Mouse (Mus musculus) stomach, embryonic 14.5 days (tissue): ENCODE results near the gene Cd5l. TPM values are rescaled to one million over a fixed set of nuclear protein-coding genes. Genes with fewer than 3 reads are reported as not detected.

Experiments
- ATAC-seq: fragments of 200-750 bp; cut with Nextera tagmentation; 2 replicates; pipeline ENCODE4 v1.8.0; 2017; ENCODE audit warnings: low read depth, moderate TSS enrichment; ENCODE audit not compliant: insufficient number of reproducible peaks, insufficient read depth, low FRiP score
- H3K27ac ChIP-seq: fragments of 300-500 bp; sonication (generic); 2 replicates; pipeline ENCODE4 v1.5.1; 2014; ENCODE audit warnings: mild to moderate bottlenecking, low read length, moderate library complexity, mixed read lengths
- H3K27me3 ChIP-seq: fragments of 300-500 bp; sonication (generic); 2 replicates; pipeline ENCODE4 v1.6.1; 2014; ENCODE audit warnings: low read length, control low read depth, mixed read lengths; ENCODE audit not compliant: control insufficient read depth, insufficient read depth
- H3K36me3 ChIP-seq: fragments of 300-500 bp; sonication (generic); 2 replicates; pipeline ENCODE4 v1.6.1; 2014; ENCODE audit warnings: mild to moderate bottlenecking, control low read depth, low read length, moderate library complexity, mixed read lengths; ENCODE audit not compliant: control insufficient read depth, insufficient read depth
- H3K4me1 ChIP-seq: fragments of 300-500 bp; sonication (generic); 2 replicates; pipeline ENCODE4 v1.6.1; 2014; ENCODE audit warnings: low read length, control low read depth, mixed read lengths; ENCODE audit not compliant: control insufficient read depth, insufficient read depth
- H3K4me2 ChIP-seq: fragments of 300-500 bp; sonication (generic); replicated peaks from 2 replicates; pipeline ENCODE4 v1.6.1; 2014; ENCODE audit warnings: low read depth, low read length, control low read depth
- H3K4me3 ChIP-seq: fragments of 300-500 bp; sonication (generic); 2 replicates; pipeline ENCODE4 v1.5.1; 2014; ENCODE audit warnings: low read depth, low read length, control low read depth
- H3K9ac ChIP-seq: fragments of 300-500 bp; sonication (generic); replicated peaks from 2 replicates; pipeline ENCODE4 v1.6.1; 2014; ENCODE audit warnings: low read depth, mild to moderate bottlenecking, control low read depth, low read length, moderate library complexity, mixed read lengths
- H3K9me3 ChIP-seq: fragments of 300-500 bp; sonication (generic); 2 replicates; pipeline ENCODE4 v1.6.1; 2016; ENCODE audit warnings: low read depth, low read length, control low read depth; ENCODE audit not compliant: control insufficient read depth
- WGBS: fragments of 180-500 bp; shearing (Covaris S2); extraction: QIAGEN DNeasy Blood & Tissue Kit; methylation state at CpG from one replicate; pipeline ENCODE4 v1.1.7; 2014; 5-methylcytosine and 5-hydroxymethylcytosine counted together
- polyA plus RNA-seq: library from polyadenylated mRNA; unstranded; fragments of >200 nt; fragmentation: Nextera tagmentation; extraction: Ambion mirVana; gene quantifications from 2 replicates; pipeline ENCODE4 v1.2.1, GENCODE M21; 2014

Gene Cd5l
- polyA plus RNA-seq, 1 experiment from 2014 or later: 0.35 TPM

DNA sequence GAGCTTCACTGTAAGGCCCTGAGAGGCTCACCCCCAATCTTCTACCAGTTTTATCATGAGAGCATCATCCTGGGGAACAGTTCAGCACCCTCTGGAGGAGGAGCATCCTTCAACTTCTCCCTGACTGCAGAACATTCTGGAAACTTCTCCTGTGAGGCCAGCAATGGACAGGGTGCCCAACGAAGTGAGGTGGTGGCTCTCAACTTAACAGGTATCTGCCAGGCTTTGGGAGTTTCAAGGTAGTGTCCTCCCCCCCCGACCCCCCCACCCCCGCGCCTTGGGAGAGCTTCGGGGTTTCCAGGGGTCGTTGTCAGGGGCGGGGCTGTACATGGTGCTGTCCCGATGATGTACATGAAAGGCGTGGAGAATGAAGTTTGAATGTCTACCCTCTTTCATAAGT lies 27.4 kb downstream of the Cd5l start:
- H3K36me3 ChIP-seq: no peaks in the 10 kb centered on the region
- H3K27ac ChIP-seq: no peak overlapping the region
- no peak overlapping the region for H3K9ac ChIP-seq
- H3K4me1 ChIP-seq: no peaks in the 10 kb centered on the region
- H3K4me3 ChIP-seq: no peak overlapping the region
- ATAC-seq: no peak
- no peak overlapping the region for H3K4me2 ChIP-seq
- 82% methylated on average over 9 of the region's 9 CpGs for WGBS
- H3K27me3 ChIP-seq: no peaks in the 10 kb centered on the region
- H3K9me3 ChIP-seq: no peaks in the 10 kb centered on the region

- H3K4me2 ChIP-seq: no peak overlapping the region
- WGBS: 45% methylated on average over 1 of the region's 1 CpGs
- no peak overlapping the region for H3K9ac ChIP-seq
- no peak overlapping the region for H3K4me3 ChIP-seq
- H3K36me3 ChIP-seq: no peaks in the 10 kb centered on the region
- H3K9me3 ChIP-seq: no peaks in the 10 kb centered on the region
- ATAC-seq: 0 out of 2 replicates have a peak, but pooled peaks have one; percentile 33
- no peaks in the 10 kb centered on the region for H3K27me3 ChIP-seq
- no peaks in the 10 kb centered on the region for H3K4me1 ChIP-seq
- H3K27ac ChIP-seq: peak overlapping the region; percentile 64; the same call in 1 of the 2 replicates
These were observed 33.3 kb downstream of the Cd5l start for GRCm38 (mm10) chr3:87390935-87391334.

DNA sequence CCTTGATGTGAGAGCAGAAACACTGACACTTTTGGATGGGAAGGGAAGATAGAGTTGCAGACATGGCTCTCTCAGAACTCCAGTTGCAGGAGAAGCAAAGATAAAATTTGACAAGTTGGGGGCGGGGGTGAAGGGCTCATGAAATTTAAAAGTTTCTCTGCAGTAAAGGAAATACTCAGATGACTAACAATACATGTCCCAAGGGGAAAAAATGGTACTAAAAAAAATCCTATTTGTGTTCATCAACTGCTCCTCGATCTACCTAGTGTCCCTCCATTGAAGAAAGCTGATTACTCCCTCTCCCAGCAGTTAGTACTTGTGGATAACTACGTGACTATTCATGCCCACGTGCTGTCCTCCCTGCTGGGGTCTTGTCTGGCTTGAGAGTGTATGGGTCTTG lies 41.1 kb downstream of the Cd5l start:
- Histone ChIP-seq H3K27ac (no peak overlapping the region), H3K4me2 (no peak overlapping the region), H3K4me3 (no peak overlapping the region), H3K9me3 (no peaks in the 10 kb centered on the region), H3K27me3 (no peaks in the 10 kb centered on the region), H3K9ac (no peak overlapping the region), H3K4me1 (no peaks in the 10 kb centered on the region), H3K36me3 (no peaks in the 10 kb centered on the region)
- WGBS: 70% methylated on average over 4 of the region's 4 CpGs
- ATAC-seq: no peak

- Histone ChIP-seq H3K4me2 (no peak overlapping the region), H3K36me3 (no peaks in the 10 kb centered on the region), H3K27me3 (no peaks in the 10 kb centered on the region), H3K4me1 (no peaks in the 10 kb centered on the region), H3K4me3 (no peak overlapping the region), H3K9ac (no peak overlapping the region), H3K27ac (no peak overlapping the region), H3K9me3 (no peaks in the 10 kb centered on the region)
- ATAC-seq: no peak
- WGBS: 85% methylated on average over 4 of the region's 4 CpGs
These were observed 42.2 kb downstream of the Cd5l start for GRCm38 (mm10) chr3:87399906-87400305.

DNA sequence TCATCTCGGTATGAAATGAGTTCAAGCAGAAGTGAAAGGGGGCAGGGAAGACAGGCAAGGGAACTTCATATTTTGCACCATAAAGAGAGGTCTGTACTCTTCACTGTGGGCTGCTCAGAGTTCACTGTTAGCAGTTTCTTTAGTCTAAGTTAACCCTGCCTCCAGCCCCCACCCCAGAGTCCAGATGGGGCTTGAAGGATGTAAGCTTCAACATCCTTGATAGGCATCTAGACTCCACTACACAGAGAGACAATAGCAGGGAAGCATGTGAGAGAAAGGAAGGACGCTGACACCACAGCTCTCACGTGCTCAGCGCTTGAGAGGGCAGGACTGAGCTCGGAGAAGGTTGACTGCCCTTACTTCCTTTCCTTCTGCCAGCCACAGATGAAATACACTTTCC lies 43.6 kb downstream of the Cd5l start:
- Histone ChIP-seq H3K4me2 (no peak overlapping the region), H3K27ac (no peak overlapping the region), H3K9me3 (no peaks in the 10 kb centered on the region), H3K4me1 (no peaks in the 10 kb centered on the region), H3K4me3 (no peak overlapping the region), H3K27me3 (no peaks in the 10 kb centered on the region), H3K9ac (no peak overlapping the region), H3K36me3 (no peaks in the 10 kb centered on the region)
- WGBS: 55% methylated on average over 5 of the region's 5 CpGs
- no peak for ATAC-seq

DNA sequence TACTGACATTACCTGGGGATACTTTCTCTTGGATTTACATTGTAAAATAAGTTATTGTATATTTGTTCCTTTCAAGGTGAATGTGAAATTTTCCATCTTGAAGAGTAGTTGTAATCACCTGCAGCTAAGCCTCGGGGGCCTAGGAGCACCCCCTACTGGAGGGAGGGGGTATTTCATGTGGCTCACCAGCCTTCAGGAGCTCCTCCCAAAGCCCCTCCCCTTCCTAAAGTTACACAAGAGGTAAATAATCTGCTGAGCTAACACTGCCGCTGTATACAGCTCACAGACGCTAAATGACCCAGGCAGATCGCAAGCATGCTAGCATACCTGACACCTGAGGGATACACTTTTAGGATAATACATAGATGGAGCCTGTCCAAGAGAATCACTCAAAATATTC lies 50.5 kb downstream of the Cd5l start:
- H3K9me3 ChIP-seq: no peaks in the 10 kb centered on the region
- H3K27me3 ChIP-seq: no peaks in the 10 kb centered on the region
- H3K4me2 ChIP-seq: no peak overlapping the region
- ATAC-seq: no peak
- H3K4me3 ChIP-seq: no peak overlapping the region
- no peaks in the 10 kb centered on the region for H3K36me3 ChIP-seq
- 18% methylated on average over 4 of the region's 4 CpGs for WGBS
- H3K9ac ChIP-seq: no peak overlapping the region
- H3K4me1 ChIP-seq: no peaks in the 10 kb centered on the region
- no peak overlapping the region for H3K27ac ChIP-seq

DNA sequence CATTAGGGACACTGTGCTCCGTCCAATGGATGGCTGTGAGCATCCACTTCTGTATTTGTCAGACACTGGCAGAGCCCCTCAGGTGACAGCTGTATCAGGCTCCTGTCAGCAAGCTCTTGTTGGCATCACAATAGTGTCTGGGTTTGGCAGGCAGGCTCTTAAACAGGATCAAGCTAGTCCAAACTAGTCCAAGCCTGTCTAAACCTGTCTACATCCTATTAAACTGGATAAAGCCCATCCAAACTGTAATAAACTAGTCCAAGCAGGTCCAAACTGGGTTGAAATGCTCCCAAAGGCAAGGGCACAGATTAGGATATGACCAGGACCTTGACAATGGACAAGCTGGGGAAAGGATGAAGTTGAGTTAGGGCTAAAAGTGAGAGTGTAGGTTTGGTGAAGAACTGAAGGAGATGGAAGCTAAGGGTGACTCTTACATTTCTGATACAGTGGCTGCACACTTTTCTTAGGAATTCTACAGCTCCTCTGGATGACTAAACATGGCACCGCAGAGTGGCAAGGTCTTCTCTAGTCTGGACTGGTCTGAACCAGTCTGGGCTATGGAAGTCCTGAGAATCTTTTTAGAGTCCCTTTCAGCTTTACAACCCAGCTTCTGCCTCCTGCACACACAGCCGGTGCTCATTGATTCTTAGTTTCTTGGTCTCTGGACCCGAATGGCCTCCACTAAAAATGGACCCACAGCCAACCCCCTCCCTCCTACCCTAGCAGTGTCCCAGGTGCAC lies 51.7 kb downstream of the Cd5l start:
- WGBS: 87% methylated on average over 4 of the region's 4 CpGs
- H3K36me3 ChIP-seq: no peaks in the 10 kb centered on the region
- no peak overlapping the region for H3K27ac ChIP-seq
- H3K4me2 ChIP-seq: no peak overlapping the region
- ATAC-seq: no peak
- no peaks in the 10 kb centered on the region for H3K27me3 ChIP-seq
- H3K4me1 ChIP-seq: no peaks in the 10 kb centered on the region
- no peaks in the 10 kb centered on the region for H3K9me3 ChIP-seq
- H3K9ac ChIP-seq: no peak overlapping the region
- no peak overlapping the region for H3K4me3 ChIP-seq

DNA sequence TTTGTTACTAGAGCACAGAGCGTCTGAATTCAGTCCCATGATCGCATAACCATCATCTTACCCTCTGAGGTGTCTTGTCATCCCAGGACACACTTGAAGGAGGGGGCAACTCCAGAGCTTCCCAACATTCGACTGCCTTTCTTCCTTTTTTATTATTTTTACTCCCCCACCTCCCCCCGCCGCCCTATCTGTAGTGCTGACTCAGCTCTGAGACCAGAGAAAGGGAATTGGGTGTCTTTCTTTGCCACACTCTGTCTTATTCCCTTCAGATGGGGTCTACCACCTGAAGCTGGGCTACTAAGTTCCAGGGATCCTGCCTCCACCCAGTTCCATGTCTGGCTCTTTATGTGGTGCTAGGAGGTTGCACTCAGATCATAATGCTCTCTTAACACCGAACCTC lies 52.9 kb downstream of the Cd5l start:
- Histone ChIP-seq H3K4me2 (no peak overlapping the region), H3K27me3 (no peaks in the 10 kb centered on the region), H3K36me3 (no peaks in the 10 kb centered on the region), H3K27ac (no peak overlapping the region), H3K4me1 (no peaks in the 10 kb centered on the region), H3K9ac (no peak overlapping the region), H3K4me3 (no peak overlapping the region), H3K9me3 (no peaks in the 10 kb centered on the region)
- no peak for ATAC-seq
- 78% methylated on average over 6 of the region's 6 CpGs for WGBS

DNA sequence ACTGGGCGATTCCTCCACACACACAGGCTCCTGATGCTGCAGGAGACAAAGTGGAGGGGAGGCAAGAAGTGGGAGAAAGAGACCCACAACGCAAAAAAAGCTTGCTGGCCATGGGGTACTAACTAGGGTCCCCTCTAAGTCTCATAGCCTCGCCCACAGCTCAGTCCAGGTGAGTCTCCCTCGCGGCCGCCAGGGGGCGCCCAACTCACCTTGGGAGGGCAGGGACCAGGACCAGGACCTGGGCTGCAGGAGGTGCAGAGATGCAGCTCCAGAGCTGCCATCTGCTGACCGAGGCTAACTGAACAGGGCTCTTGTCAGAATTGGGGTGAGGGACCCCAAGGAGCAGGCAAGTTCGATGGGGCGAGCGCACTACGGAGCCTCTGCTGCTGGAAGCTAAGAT lies 53.5 kb downstream of the Cd5l start:
- Histone ChIP-seq H3K9me3 (no peaks in the 10 kb centered on the region), H3K4me2 (no peak overlapping the region), H3K4me3 (no peak overlapping the region), H3K27ac (no peak overlapping the region), H3K36me3 (no peaks in the 10 kb centered on the region), H3K27me3 (no peaks in the 10 kb centered on the region), H3K4me1 (no peaks in the 10 kb centered on the region), H3K9ac (no peak overlapping the region)
- 0 out of 2 replicates have a peak, but pooled peaks have one; percentile 72 for ATAC-seq
- 11% methylated on average over 12 of the region's 12 CpGs for WGBS
